Mouse (Mus musculus) neural tube, embryonic 15.5 days (tissue): Measurements from ENCODE around the gene Rasl11b. TPM values are rescaled to one million over a fixed set of nuclear protein-coding genes. Genes with fewer than 3 reads are reported as not detected.

Experiments used
- ATAC-seq: fragments of 200-750 bp; cut with Nextera tagmentation; 2 replicates; pipeline ENCODE4 v1.8.0; 2017; ENCODE audit warnings: mild to moderate bottlenecking, moderate TSS enrichment, moderate library complexity; ENCODE audit not compliant: low FRiP score
- H3K27ac ChIP-seq: fragments of 300-500 bp; sonication (generic); replicated peaks from 2 replicates; pipeline ENCODE4 v1.5.1; 2015; ENCODE audit warnings: mild to moderate bottlenecking, inconsistent platforms
- H3K27me3 ChIP-seq: fragments of 300-500 bp; sonication (generic); replicated peaks from 2 replicates; pipeline ENCODE4 v1.6.1; 2015; ENCODE audit warnings: inconsistent platforms
- H3K36me3 ChIP-seq: fragments of 300-500 bp; sonication (generic); 2 replicates; pipeline ENCODE4 v1.6.1; 2015; ENCODE audit warnings: inconsistent platforms
- H3K4me1 ChIP-seq: fragments of 300-500 bp; sonication (generic); 2 replicates; pipeline ENCODE4 v1.6.1; 2015; ENCODE audit warnings: inconsistent platforms
- H3K4me2 ChIP-seq: fragments of 300-500 bp; sonication (generic); 2 replicates; pipeline ENCODE4 v1.6.1; 2015; ENCODE audit warnings: inconsistent platforms, mild to moderate bottlenecking, moderate library complexity
- H3K4me3 ChIP-seq: fragments of 300-500 bp; sonication (generic); replicated peaks from 2 replicates; pipeline ENCODE4 v1.5.1; 2015; ENCODE audit warnings: mild to moderate bottlenecking, inconsistent platforms
- H3K9ac ChIP-seq: fragments of 300-500 bp; sonication (generic); replicated peaks from 2 replicates; pipeline ENCODE4 v1.6.1; 2015; ENCODE audit warnings: mild to moderate bottlenecking, inconsistent platforms
- H3K9me3 ChIP-seq: fragments of 300-500 bp; sonication (generic); replicated peaks from 2 replicates; pipeline ENCODE4 v1.6.1; 2016; ENCODE audit warnings: inconsistent platforms
- WGBS: fragments of 180-500 bp; shearing (Covaris S2); methylation state at CpG from one replicate; pipeline ENCODE4 v1.1.7; 2015; ENCODE audit warnings: mixed read lengths; 5-methylcytosine and 5-hydroxymethylcytosine counted together
- polyA plus RNA-seq: library from polyadenylated mRNA; unstranded; fragments of >200 nt; fragmentation: Nextera tagmentation; extraction: Ambion mirVana; gene quantifications from 2 replicates; pipeline ENCODE4 v1.2.1, GENCODE M21; 2015

Rasl11b gene
- polyA plus RNA-seq, 1 experiment from 2014 or later: 16.5 TPM

DNA sequence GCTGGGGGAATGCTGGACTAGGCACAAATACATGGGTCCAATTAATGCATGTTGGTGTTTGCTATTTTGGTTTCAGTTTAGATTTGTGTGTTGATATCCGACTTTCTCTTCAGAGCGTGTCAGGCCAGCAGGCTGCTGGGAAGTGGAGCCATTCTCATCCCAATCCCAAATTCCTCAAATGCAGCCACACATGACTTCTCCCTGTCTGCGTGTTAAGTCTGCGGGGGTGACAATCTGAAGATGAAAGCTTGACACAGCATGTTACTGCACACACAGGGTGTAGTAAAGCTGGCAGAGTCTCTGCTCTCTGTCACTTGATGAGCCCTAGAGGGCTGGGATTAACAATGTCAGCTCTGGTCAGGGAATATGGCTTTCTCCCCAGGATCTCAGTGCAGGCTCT is 20.0 kb downstream of the Rasl11b start:
- WGBS: 24% methylated on average over 4 of the region's 4 CpGs
- no peak overlapping the region for H3K4me2 ChIP-seq

DNA sequence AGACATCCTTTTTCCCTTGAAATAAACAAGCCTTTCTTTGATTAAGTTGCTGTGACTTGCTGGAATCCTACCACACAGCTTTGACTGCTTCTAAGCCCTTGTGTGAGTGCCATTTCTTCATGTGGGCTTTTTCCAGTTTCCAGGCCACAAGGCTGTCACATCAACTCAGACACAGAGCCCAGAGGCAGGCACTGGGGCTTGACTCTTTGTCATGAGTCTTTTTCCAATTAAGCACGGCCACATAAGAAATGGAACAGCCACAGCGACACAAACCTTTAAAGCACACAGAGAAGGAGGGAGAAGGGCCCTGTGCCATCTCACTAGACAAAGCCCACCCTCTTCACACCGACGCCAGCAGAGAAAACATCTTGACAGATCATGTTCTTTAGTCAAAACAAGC is 23.4 kb downstream of the Rasl11b start:
- no peak for ATAC-seq
- 56% methylated on average over 4 of the region's 4 CpGs for WGBS
- no peak overlapping the region for H3K4me3 ChIP-seq
- no peaks in the 10 kb centered on the region for H3K9me3 ChIP-seq
- no peak overlapping the region for H3K4me2 ChIP-seq
- no peaks in the 10 kb centered on the region for H3K36me3 ChIP-seq
- H3K27me3 ChIP-seq: no peaks in the 10 kb centered on the region
- peaks cover 4% of the 10 kb centered on the region; the same call in 1 of the 2 replicates for H3K4me1 ChIP-seq
- no peak overlapping the region for H3K27ac ChIP-seq
- no peak overlapping the region for H3K9ac ChIP-seq

More for the DNA sequence above, 20.0 kb downstream of the Rasl11b start:
- ATAC-seq: no peak
- Histone ChIP-seq H3K27me3 (no peaks in the 10 kb centered on the region), H3K36me3 (no peaks in the 10 kb centered on the region), H3K9ac (no peak overlapping the region), H3K27ac (no peak overlapping the region), H3K9me3 (no peaks in the 10 kb centered on the region), H3K4me3 (no peak overlapping the region), H3K4me1 (peaks cover 4% of the 10 kb centered on the region; the same call in 1 of the 2 replicates)

DNA sequence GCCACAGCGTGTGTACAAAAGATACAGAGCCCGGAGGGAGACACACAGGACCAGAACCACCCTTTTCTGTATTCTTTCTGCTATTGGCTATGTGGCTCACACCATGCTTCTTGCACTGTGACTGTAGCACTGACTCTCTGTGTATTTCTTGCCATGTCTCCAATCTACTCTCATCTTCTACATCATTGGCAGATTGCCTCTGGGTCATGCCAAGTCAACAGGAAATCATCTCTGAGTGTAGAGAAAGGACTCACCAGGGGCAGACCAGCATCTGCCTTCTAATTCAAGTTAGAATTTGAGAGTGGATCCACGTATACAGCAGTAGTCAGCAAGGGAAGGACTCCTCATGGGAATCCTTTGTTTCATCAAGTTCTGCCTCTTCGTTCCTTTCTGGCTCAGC is 27.5 kb downstream of the Rasl11b start:
- H3K4me1 ChIP-seq: no peaks in the 10 kb centered on the region
- H3K36me3 ChIP-seq: no peaks in the 10 kb centered on the region
- no peaks in the 10 kb centered on the region for H3K9me3 ChIP-seq
- H3K27ac ChIP-seq: no peak overlapping the region
- no peak overlapping the region for H3K4me2 ChIP-seq
- 88% methylated on average over 4 of the region's 4 CpGs for WGBS
- no peak for ATAC-seq
- no peak overlapping the region for H3K4me3 ChIP-seq
- H3K9ac ChIP-seq: no peak overlapping the region
- no peaks in the 10 kb centered on the region for H3K27me3 ChIP-seq

DNA sequence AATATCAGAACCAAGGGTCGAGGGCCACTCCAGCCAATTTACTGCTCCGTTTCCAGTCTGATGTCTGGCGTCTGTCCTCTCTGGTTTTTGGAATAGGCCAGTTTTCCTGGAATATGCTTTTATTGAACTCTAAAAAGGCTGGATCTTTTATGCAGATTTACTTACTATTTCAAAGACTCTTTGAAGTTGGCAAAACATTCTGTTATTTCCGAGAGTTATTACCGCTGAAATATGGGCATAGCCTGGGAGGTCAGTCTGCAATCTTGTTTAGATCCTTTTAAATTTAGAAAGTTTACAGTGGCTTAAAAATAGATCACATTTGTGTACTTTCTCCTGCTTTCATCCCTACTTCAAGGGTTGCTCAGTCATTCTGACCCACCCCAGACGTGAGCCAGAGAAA is 29.4 kb downstream of the Rasl11b start:
- Histone ChIP-seq H3K36me3 (no peaks in the 10 kb centered on the region), H3K4me1 (no peaks in the 10 kb centered on the region), H3K4me2 (no peak overlapping the region), H3K27me3 (no peaks in the 10 kb centered on the region), H3K9me3 (no peaks in the 10 kb centered on the region), H3K9ac (no peak overlapping the region), H3K27ac (no peak overlapping the region), H3K4me3 (no peak overlapping the region)
- 89% methylated on average over 6 of the region's 6 CpGs for WGBS
- ATAC-seq: no peak

DNA sequence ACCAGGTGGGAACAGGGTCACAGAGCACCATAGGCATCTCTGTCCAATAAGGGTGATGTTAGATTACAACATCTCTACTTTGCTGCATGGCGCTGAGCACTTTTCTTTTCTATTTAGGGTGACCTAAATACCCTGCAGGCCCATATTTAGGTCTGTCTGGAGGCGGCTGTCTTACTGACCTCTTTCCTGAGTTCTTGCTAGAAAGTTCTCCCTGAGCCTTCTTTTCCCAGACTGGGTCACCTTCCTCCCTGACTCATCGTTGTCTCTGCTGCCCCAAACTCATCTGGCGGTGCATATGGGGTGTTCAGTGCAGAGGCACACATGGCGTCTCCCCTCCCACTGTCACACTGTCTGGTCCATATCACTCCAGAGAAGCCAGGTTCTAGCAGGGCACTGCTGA is 31.1 kb downstream of the Rasl11b start:
- Histone ChIP-seq H3K4me1 (peaks cover 4% of the 10 kb centered on the region; the same call in 1 of the 2 replicates), H3K36me3 (no peaks in the 10 kb centered on the region), H3K4me2 (no peak overlapping the region), H3K9ac (no peak overlapping the region), H3K27me3 (no peaks in the 10 kb centered on the region), H3K4me3 (no peak overlapping the region), H3K9me3 (no peaks in the 10 kb centered on the region), H3K27ac (no peak overlapping the region)
- WGBS: 94% methylated on average over 5 of the region's 5 CpGs
- no peak for ATAC-seq

DNA sequence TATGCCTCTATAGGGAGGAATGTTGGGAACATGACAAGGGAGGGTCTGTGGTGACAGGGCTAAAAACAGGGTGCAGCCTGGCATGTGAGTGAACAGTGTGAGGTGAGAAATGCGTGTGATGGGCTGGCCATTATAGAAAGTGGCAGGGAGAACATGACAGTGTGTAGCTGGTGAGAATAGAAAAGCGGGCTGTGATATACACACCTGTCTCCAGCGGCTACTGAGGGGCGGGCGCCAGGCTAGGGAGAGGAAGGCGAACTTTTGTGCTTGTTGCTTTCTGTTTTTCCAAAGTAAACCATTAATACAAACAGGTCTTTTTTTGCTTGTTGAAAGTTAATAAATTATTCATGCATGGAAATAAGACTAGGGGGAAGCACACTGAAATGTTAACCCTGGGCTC is 32.3 kb downstream of the Rasl11b start:
- Histone ChIP-seq H3K4me3 (no peak overlapping the region), H3K9ac (no peak overlapping the region), H3K27ac (no peak overlapping the region), H3K27me3 (no peaks in the 10 kb centered on the region), H3K9me3 (no peaks in the 10 kb centered on the region), H3K36me3 (no peaks in the 10 kb centered on the region), H3K4me1 (peaks cover 6% of the 10 kb centered on the region; the same call in 1 of the 2 replicates), H3K4me2 (no peak overlapping the region)
- ATAC-seq: no peak
- 93% methylated on average over 6 of the region's 6 CpGs for WGBS

DNA sequence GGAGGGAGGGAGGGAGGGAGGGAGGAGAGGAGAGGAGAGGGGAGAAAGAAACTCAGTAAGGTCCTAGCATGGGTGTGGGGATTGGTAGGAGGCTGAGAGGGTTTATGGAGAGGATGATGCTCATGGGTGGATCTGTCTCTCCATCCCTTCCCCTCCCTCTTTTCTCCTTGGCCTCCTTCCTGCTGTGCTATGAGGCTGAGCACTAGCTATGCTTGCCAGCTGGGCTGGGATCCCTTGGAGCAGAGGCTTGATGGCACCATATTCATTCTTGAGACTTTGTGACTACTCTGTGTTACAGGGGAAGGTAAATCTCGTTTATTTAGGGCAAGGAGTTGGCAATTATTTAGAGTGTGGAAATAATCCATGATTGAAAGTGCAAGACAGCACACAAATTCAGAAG is 33.9 kb downstream of the Rasl11b start:
- Histone ChIP-seq H3K4me3 (no peak overlapping the region), H3K4me1 (peaks cover 6% of the 10 kb centered on the region; the same call in 1 of the 2 replicates), H3K4me2 (no peak overlapping the region), H3K9ac (no peak overlapping the region), H3K36me3 (no peaks in the 10 kb centered on the region), H3K27me3 (no peaks in the 10 kb centered on the region), H3K27ac (no peak overlapping the region), H3K9me3 (no peaks in the 10 kb centered on the region)
- WGBS: 50% methylated on average over 1 of the region's 1 CpGs
- ATAC-seq: no peak

DNA sequence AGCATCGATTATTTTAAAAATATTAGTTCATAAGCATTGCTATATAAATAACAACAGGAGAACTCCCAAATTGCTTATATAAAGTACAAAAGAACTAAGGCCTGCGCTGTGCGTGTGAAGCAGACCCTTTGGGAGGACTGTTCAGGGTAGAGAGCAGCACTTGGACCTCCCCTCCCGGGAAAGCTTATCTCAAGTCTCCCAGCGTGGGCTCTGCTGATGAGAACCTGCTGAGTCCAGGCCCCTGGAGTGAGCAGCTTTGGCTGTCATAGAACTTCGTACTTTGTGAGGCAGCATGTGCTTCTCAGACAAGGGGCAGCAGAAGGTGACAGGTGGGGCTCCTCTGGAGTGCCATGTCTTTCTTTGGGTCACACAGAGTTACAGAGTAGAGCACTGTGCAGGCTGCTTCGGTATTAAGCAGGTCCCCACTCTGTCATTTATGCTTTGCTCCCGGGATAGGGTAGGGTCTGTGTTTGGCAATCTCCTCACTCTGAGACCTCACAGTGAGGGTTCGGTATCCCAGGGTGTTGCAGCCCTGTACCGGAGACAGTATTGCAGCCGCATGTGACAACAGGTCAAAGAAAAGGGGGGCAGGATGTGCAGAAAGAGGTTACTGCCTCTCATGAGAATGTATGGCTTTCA is 34.8 kb downstream of the Rasl11b start:
- Histone ChIP-seq H3K36me3 (no peaks in the 10 kb centered on the region), H3K4me1 (peaks cover 6% of the 10 kb centered on the region; the same call in 1 of the 2 replicates), H3K9me3 (no peaks in the 10 kb centered on the region), H3K4me2 (no peak overlapping the region), H3K9ac (no peak overlapping the region), H3K4me3 (no peak overlapping the region), H3K27me3 (no peaks in the 10 kb centered on the region), H3K27ac (no peak overlapping the region)
- ATAC-seq: no peak
- WGBS: 57% methylated on average over 11 of the region's 11 CpGs

DNA sequence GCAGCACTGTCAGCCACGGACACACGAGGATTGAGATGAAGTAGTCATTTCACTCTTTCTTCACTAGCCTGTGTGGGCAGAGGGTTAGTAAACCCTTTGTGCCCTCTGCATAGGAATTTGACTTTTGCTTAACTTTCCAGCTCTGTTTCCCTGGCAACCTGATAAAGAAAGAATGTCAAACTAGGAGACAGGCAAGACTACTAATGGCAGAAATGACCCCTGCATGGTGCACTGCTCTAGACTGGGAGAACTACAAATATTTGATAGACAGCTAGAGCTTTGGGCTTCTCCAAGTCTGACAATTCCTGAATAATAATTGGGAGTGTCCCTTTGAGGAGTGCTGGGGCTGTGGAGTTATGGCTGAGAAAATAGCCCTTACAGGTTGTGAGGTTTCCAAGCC is 35.4 kb downstream of the Rasl11b start:
- H3K27me3 ChIP-seq: no peaks in the 10 kb centered on the region
- no peak overlapping the region for H3K9ac ChIP-seq
- no peak overlapping the region for H3K4me2 ChIP-seq
- no peak for ATAC-seq
- WGBS: 39% methylated on average over 2 of the region's 2 CpGs
- H3K4me1 ChIP-seq: peaks cover 6% of the 10 kb centered on the region; the same call in 1 of the 2 replicates
- no peak overlapping the region for H3K27ac ChIP-seq
- no peaks in the 10 kb centered on the region for H3K9me3 ChIP-seq
- no peak overlapping the region for H3K4me3 ChIP-seq
- H3K36me3 ChIP-seq: no peaks in the 10 kb centered on the region

DNA sequence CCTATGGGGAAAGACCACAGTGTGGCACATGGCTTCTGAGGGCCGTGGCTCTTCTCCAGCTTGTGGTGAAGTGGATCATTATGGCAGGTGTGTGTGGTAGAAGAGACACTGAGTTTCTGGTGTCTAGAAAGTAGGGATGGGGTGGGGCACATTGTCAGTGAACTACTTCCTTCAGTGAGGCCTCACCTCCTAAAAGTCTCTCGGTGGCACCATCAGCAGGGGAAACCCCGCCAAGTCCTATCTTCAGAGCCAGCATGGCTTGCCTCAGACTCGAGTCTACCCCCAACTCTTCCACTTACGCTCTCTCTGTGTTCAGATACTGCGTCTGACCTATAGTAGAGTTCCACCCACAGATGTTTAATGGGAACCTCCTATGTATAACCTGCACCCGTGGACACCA is 38.7 kb downstream of the Rasl11b start:
- Histone ChIP-seq H3K27me3 (no peaks in the 10 kb centered on the region), H3K4me1 (peaks cover 6% of the 10 kb centered on the region; the same call in 1 of the 2 replicates), H3K36me3 (no peaks in the 10 kb centered on the region), H3K9ac (no peak overlapping the region), H3K27ac (no peak overlapping the region), H3K4me3 (no peak overlapping the region), H3K9me3 (no peaks in the 10 kb centered on the region), H3K4me2 (no peak overlapping the region)
- 92% methylated on average over 7 of the region's 7 CpGs for WGBS
- ATAC-seq: no peak

DNA sequence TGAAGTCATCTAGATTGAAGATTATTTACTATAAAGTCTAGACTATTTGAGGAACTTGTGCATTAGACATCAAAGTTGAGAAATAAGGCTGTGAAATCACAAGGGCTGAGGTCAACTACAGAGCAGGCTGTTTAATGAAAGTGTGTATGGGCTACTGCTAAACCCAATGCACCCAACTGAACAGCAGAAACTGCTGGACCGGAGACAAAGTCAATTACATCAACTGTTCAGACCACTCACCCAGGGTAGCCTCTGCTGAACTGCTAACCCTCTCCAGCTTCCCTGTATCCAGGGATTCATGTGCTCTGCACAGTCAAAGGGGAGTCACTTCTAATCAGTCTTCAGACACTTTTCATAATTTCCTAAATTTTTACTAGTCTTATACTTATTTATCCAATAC is 44.3 kb downstream of the Rasl11b start:
- H3K4me2 ChIP-seq: no peak overlapping the region
- no peak overlapping the region for H3K9ac ChIP-seq
- H3K36me3 ChIP-seq: no peaks in the 10 kb centered on the region
- no peaks in the 10 kb centered on the region for H3K9me3 ChIP-seq
- H3K4me3 ChIP-seq: no peak overlapping the region
- 77% methylated on average over 1 of the region's 1 CpGs for WGBS
- no peak overlapping the region for H3K27ac ChIP-seq
- no peaks in the 10 kb centered on the region for H3K27me3 ChIP-seq
- H3K4me1 ChIP-seq: no peaks in the 10 kb centered on the region
- ATAC-seq: no peak

DNA sequence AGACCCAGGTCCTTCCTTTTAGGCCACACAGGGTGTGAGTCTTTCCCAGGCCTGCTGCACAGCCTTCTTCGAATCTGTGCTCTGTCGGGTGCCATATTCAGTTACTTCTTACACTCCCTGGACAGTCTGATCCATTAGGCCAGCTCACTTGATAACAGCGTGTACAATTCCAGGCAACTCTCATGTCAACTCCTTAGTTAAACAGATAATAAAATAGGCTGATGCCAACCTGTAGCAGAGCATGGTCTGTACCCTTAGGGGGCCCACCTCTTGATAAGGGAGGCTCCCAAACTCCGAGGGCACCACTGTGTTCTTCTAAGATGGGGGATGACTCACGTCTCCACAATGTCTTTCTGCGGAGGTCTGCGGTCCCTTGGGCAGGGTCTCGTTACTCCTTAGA is 45.2 kb downstream of the Rasl11b start:
- H3K36me3 ChIP-seq: no peaks in the 10 kb centered on the region
- H3K4me1 ChIP-seq: no peaks in the 10 kb centered on the region
- no peak overlapping the region for H3K9ac ChIP-seq
- 83% methylated on average over 8 of the region's 8 CpGs for WGBS
- H3K27me3 ChIP-seq: no peaks in the 10 kb centered on the region
- no peak for ATAC-seq
- H3K9me3 ChIP-seq: no peaks in the 10 kb centered on the region
- H3K4me2 ChIP-seq: no peak overlapping the region
- no peak overlapping the region for H3K4me3 ChIP-seq
- H3K27ac ChIP-seq: no peak overlapping the region
